Mouse (Mus musculus): ENCODE measurements at regions not wholly inside any gene's neighbourhood (a gene's known extent, or its start where the extent isn't known, plus 50 kb on each side); places are given as distances from the start of the nearest gene placed in this dataset.

DNA sequence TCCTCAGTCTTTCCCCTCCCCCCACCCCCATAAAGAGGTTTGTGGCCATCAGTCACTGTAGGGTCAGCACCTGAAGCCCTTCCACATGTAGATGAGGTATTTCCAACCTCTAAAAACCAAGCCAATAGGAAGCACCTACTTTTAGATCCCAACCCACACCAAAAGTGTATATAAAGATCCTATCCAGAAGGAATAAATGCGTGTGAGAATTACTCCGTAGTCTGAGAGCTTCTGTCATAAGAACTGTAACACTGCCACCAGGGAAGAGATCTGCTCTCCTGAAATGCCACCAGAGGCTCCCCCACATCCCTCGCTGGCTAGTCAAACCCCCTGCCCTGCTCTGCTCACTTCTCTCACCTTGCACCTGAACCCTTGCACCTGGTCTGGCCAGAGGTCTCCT, 145.8 kb upstream of the Bank1 start:
- H3K9me3 ChIP-seq (replicated peaks; ENCODE audit: insufficient read depth, low read length) = no peaks in the 10 kb centered on the region
- no peak for TF ChIP-seq MYB (IDR thresholded peaks at IDR 0.05; ENCODE audit: low read depth, low read length)
- no peak for TF ChIP-seq POLR2AphosphoS5 (IDR thresholded peaks at IDR 0.05; ENCODE audit: borderline replicate concordance, low read depth, low read length)
- TF ChIP-seq TBP (IDR thresholded peaks at IDR 0.05; ENCODE audit: low read depth, low read length) = no peak
- TF ChIP-seq MYC (IDR thresholded peaks at IDR 0.05; ENCODE audit: low read depth, low read length) = no peak
- TF ChIP-seq KAT2A (conservative IDR thresholded peaks at IDR 0.05; ENCODE audit: low read depth, low read length) = no peak
- TF ChIP-seq USF2 (IDR thresholded peaks at IDR 0.05; ENCODE audit: borderline replicate concordance in 1 of 2, insufficient read depth in 1 of 2, low read depth in 1 of 2, low read length in 2 of 2) = no peak
- no peak for TF ChIP-seq ZKSCAN1 (IDR thresholded peaks at IDR 0.05; ENCODE audit: low read depth, low read length)
- no peak for TF ChIP-seq ZNF384 (IDR thresholded peaks at IDR 0.05; ENCODE audit: low read depth, low read length)
- TF ChIP-seq E2F4 (IDR thresholded peaks at IDR 0.05; ENCODE audit: borderline replicate concordance, low read depth, low read length) = no peak
- no peak for TF ChIP-seq GABPA (IDR thresholded peaks at IDR 0.05; ENCODE audit: low read depth, low read length)
- no peak overlapping the region for H3K27ac ChIP-seq (ENCODE audit: control insufficient read depth, low read depth, low read length)
- H3K27me3 ChIP-seq (ENCODE audit: control insufficient read depth in 1 of 2, insufficient read depth in 2 of 2, low read length in 2 of 2) = no peaks in the 10 kb centered on the region
- H3K4me3 ChIP-seq (ENCODE audit: control insufficient read depth in 1 of 2, insufficient read depth in 1 of 2, low read depth in 2 of 2, low read length in 2 of 2) = no peak overlapping the region
- H3K79me2 ChIP-seq (ENCODE audit: control insufficient read depth, insufficient read depth, low read length, poor library complexity) = no peaks in the 10 kb centered on the region
- H3K9ac ChIP-seq (ENCODE audit: control insufficient read depth, low read depth, low read length, poor library complexity, severe bottlenecking) = no peak overlapping the region
- no peak for DNase-seq (ENCODE audit: low read depth, low spot score)
- no peaks in the 10 kb centered on the region for H3K4me1 ChIP-seq (ENCODE audit: control insufficient read depth in 1 of 2, insufficient read depth in 2 of 2, low read length in 2 of 2)
- no peaks in the 10 kb centered on the region for H3K36me3 ChIP-seq (ENCODE audit: control insufficient read depth in 1 of 2, insufficient read depth in 2 of 2, low read length in 2 of 2)

DNA sequence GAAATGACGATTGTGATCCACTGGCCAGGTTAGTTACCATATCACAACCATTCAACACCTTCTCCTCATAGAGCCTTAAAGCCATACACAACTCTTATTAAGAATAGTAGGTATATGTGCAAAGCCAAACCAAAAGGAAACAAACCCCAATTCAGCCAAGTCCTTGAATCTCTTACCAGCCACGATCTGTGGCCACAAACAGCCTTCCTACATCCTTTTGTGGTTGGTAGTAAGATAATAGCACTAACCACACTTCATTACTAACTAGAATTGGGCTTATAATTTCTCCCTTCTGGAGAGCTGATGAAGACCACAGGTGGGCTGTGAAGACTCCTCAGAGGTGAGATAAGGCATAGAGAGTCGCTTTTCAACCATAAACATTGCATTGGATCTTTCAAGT, 136.9 kb upstream of the Bank1 start:
- no peak for TF ChIP-seq HCFC1 (IDR thresholded peaks at IDR 0.05; ENCODE audit: low read depth, low read length)
- no peak for TF ChIP-seq MAX (IDR thresholded peaks at IDR 0.05; ENCODE audit: low read length)
- TF ChIP-seq NRF1 (IDR thresholded peaks at IDR 0.05; ENCODE audit: insufficient read depth, low read depth, low read length, poor library complexity, severe bottlenecking) = no peak
- TF ChIP-seq CHD2 (IDR thresholded peaks at IDR 0.05; ENCODE audit: low read length) = no peak
- TF ChIP-seq KAT2A (conservative IDR thresholded peaks at IDR 0.05; ENCODE audit: low read depth, low read length) = no peak
- TF ChIP-seq EP300 (IDR thresholded peaks at IDR 0.05; ENCODE audit: low read depth in 1 of 2, low read length in 2 of 2) = no peak
- no peak for TF ChIP-seq GATA1 (IDR thresholded peaks at IDR 0.05; ENCODE audit: low read depth, low read length)
- TF ChIP-seq CHD1 (IDR thresholded peaks at IDR 0.05; ENCODE audit: low read depth, low read length) = no peak
- no peak for TF ChIP-seq USF1 (IDR thresholded peaks at IDR 0.05; ENCODE audit: low read depth, low read length)
- no peak for TF ChIP-seq SIN3A (IDR thresholded peaks at IDR 0.05; ENCODE audit: low read length)
- TF ChIP-seq TCF12 (IDR thresholded peaks at IDR 0.05; ENCODE audit: low read depth, low read length) = no peak
- no peak for TF ChIP-seq ZNF384 (IDR thresholded peaks at IDR 0.05; ENCODE audit: low read depth, low read length)
- no peak for TF ChIP-seq GABPA (IDR thresholded peaks at IDR 0.05; ENCODE audit: low read depth, low read length)
- no peak overlapping the region for H3K9ac ChIP-seq (ENCODE audit: control insufficient read depth, low read depth, low read length, poor library complexity, severe bottlenecking)
- no peaks in the 10 kb centered on the region for H3K27me3 ChIP-seq (ENCODE audit: control insufficient read depth in 1 of 2, insufficient read depth in 2 of 2, low read length in 2 of 2)
- no peaks in the 10 kb centered on the region for H3K9me3 ChIP-seq (replicated peaks; ENCODE audit: insufficient read depth, low read length)
- H3K4me3 ChIP-seq (ENCODE audit: control insufficient read depth in 1 of 2, insufficient read depth in 1 of 2, low read depth in 2 of 2, low read length in 2 of 2) = no peak overlapping the region
- no peaks in the 10 kb centered on the region for H3K79me2 ChIP-seq (ENCODE audit: control insufficient read depth, insufficient read depth, low read length, poor library complexity)
- H3K4me1 ChIP-seq (ENCODE audit: control insufficient read depth in 1 of 2, insufficient read depth in 2 of 2, low read length in 2 of 2) = no peaks in the 10 kb centered on the region
- H3K36me3 ChIP-seq (ENCODE audit: control insufficient read depth in 1 of 2, insufficient read depth in 2 of 2, low read length in 2 of 2) = no peaks in the 10 kb centered on the region
- DNase-seq (ENCODE audit: low read depth, low spot score) = no peak
- no peak overlapping the region for H3K27ac ChIP-seq (ENCODE audit: control insufficient read depth, low read depth, low read length)
